In genomic region chr6:71190501-71190900, GRCm38 (mm10) we compare ENCODE assay signal across 42 mouse cellular contexts. TPM values are rescaled to one million over a fixed set of nuclear protein-coding genes. Genes with fewer than 3 reads are reported as not detected.
"Had no signal": no experiment of that assay in that cellular context is flagged by ENCODE, and none has a peak within 500 bp of the region (broad histone marks: within the 10 kb centered on the region; RNA-seq: fewer than 3 reads in every experiment).

No protein-coding gene starts in this region.

- DNase-seq: heart, postnatal 10 days; heart, postnatal 14 days; heart, postnatal 36 days; heart, postnatal 4 days; kidney, adult 11 months; kidney, adult 18-20 months; kidney, adult 2 months; kidney, adult 8-10 months; kidney, adult 9 months; kidney, postnatal 10 days; kidney, postnatal 14 days; kidney, postnatal 25 days; kidney, postnatal 36 days; kidney, postnatal 4 days; layer of hippocampus, adult 9-11 months; layer of hippocampus, postnatal 36 days had no signal

- H3K9ac ChIP-seq: heart, embryonic 12.5 days; heart, embryonic 13.5 days; heart, embryonic 15.5 days; hindbrain, embryonic 12.5 days; hindbrain, embryonic 13.5 days; hindbrain, embryonic 14.5 days; hindbrain, embryonic 15.5 days; intestine, embryonic 15.5 days; kidney, embryonic 15.5 days had no signal

- H3K27ac ChIP-seq: heart, embryonic 10.5 days; heart, embryonic 13.5 days; heart, embryonic 15.5 days; hindbrain, embryonic 10.5 days; hindbrain, embryonic 12.5 days; hindbrain, embryonic 13.5 days; hindbrain, embryonic 14.5 days; hindbrain, embryonic 15.5 days; hindbrain, postnatal 0 days; intestine, embryonic 15.5 days; kidney, embryonic 15.5 days; kidney, postnatal 0 days; layer of hippocampus, adult 2 months had no signal

- H3K27me3 ChIP-seq: heart, embryonic 12.5 days; heart, embryonic 13.5 days; heart, embryonic 15.5 days; hindbrain, embryonic 12.5 days; hindbrain, embryonic 13.5 days; hindbrain, embryonic 15.5 days; intestine, embryonic 15.5 days; kidney, embryonic 15.5 days had no signal

- H3K4me3 ChIP-seq: heart, embryonic 10.5 days; heart, embryonic 12.5 days; heart, embryonic 13.5 days; heart, embryonic 15.5 days; hindbrain, embryonic 10.5 days; hindbrain, embryonic 12.5 days; hindbrain, embryonic 13.5 days; hindbrain, embryonic 15.5 days; intestine, embryonic 15.5 days; kidney, embryonic 15.5 days; layer of hippocampus, adult 2 months had no signal

- H3K4me1 ChIP-seq: hindbrain, embryonic 10.5 days; hindbrain, embryonic 12.5 days; hindbrain, embryonic 13.5 days; hindbrain, embryonic 15.5 days; intestine, embryonic 15.5 days; kidney, embryonic 15.5 days had no signal

- H3K36me3 ChIP-seq: heart, embryonic 10.5 days; heart, embryonic 12.5 days; heart, embryonic 13.5 days; heart, embryonic 15.5 days; hindbrain, embryonic 10.5 days; hindbrain, embryonic 12.5 days; hindbrain, embryonic 13.5 days; hindbrain, embryonic 15.5 days; intestine, embryonic 15.5 days; kidney, embryonic 15.5 days had no signal

RNA-seq across cellular contexts. Expression of gene Fabp1, which starts 9.1 kb away (rescaled TPM):
- total RNA-seq: heart, postnatal 10 days; heart, postnatal 14 days; heart, postnatal 25 days; heart, postnatal 36 days; heart, postnatal 4 days; hematopoietic stem cell, adult 5-6 weeks; hindbrain, postnatal 0 days; layer of hippocampus, adult 18-20 months; layer of hippocampus, adult 2 months; layer of hippocampus, adult 8-10 months; layer of hippocampus, postnatal 10 days; layer of hippocampus, postnatal 14 days; layer of hippocampus, postnatal 25 days; layer of hippocampus, postnatal 36 days; left cerebral cortex, adult 18-20 months had no signal
- polyA plus RNA-seq: heart, embryonic 14.5 days; hindbrain, embryonic 10.5 days; hindbrain, embryonic 11.5 days; hindbrain, embryonic 12.5 days; hindbrain, embryonic 13.5 days; hindbrain, embryonic 14.5 days; hindbrain, embryonic 16.5 days; hindbrain, postnatal 0 days; inflammation-experienced regulatory T-cells, adult 6 months had no signal
